Mouse (Mus musculus) spleen, postnatal 4 days (tissue): ENCODE measurements around the gene Rnf130.
A peak's percentile ranks its signal among the peaks of the same experiment; 100 is the strongest.

ENCODE experiments used
- DNase-seq, 2 experiments: peaks; one replicate each; pipeline ENCODE4 v3.0.0; 2022; ENCODE audit warnings: low spot score in 2 of 2

Gene Rnf130

GRCm38 (mm10) chr11:50024833-50025720, at the start of gene Rnf130:
Gene Rnf130, plus strand, starts transcription at chr11:50025346.
- DNase-seq: peak; percentile 92 to 97

GRCm38 (mm10) chr11:49977963-49978568, 47.1 kb upstream of the Rnf130 start:
- DNase-seq: no peak

GRCm38 (mm10) chr11:49978935-49979334, 46.2 kb upstream of the Rnf130 start:
- DNase-seq: no peak

GRCm38 (mm10) chr11:49980681-49981235, 44.4 kb upstream of the Rnf130 start:
- no peak for DNase-seq

GRCm38 (mm10) chr11:49981321-49981963, 43.7 kb upstream of the Rnf130 start:
- peak in 1 of 2 experiments; percentile 48 for DNase-seq

- no peak for DNase-seq
These were observed 43.1 kb upstream of the Rnf130 start for GRCm38 (mm10) chr11:49982094-49982493.

- no peak for DNase-seq
These were observed 42.3 kb upstream of the Rnf130 start for GRCm38 (mm10) chr11:49982881-49983280.

GRCm38 (mm10) chr11:49983875-49984552, 41.1 kb upstream of the Rnf130 start:
- no peak for DNase-seq

GRCm38 (mm10) chr11:49985009-49985408, 40.1 kb upstream of the Rnf130 start:
- DNase-seq: peak in 1 of 2 experiments; percentile 35

- peak; percentile 70 to 87 for DNase-seq
These were observed 38.7 kb upstream of the Rnf130 start for GRCm38 (mm10) chr11:49986277-49987036.

GRCm38 (mm10) chr11:49994536-49994935, 30.6 kb upstream of the Rnf130 start:
- DNase-seq: no peak

GRCm38 (mm10) chr11:49996398-49996797, 28.7 kb upstream of the Rnf130 start:
- DNase-seq: no peak

GRCm38 (mm10) chr11:49997321-49997720, 27.8 kb upstream of the Rnf130 start:
- no peak for DNase-seq

- DNase-seq: no peak
These were observed 22.3 kb upstream of the Rnf130 start for GRCm38 (mm10) chr11:50002853-50003252.

GRCm38 (mm10) chr11:50007776-50008175, 17.4 kb upstream of the Rnf130 start:
- no peak for DNase-seq

GRCm38 (mm10) chr11:50008231-50008630, 16.9 kb upstream of the Rnf130 start:
- no peak for DNase-seq

- DNase-seq: no peak
These were observed 12.1 kb upstream of the Rnf130 start for GRCm38 (mm10) chr11:50013016-50013415.

GRCm38 (mm10) chr11:50016503-50016902, 8.6 kb upstream of the Rnf130 start:
- no peak for DNase-seq

- no peak for DNase-seq
These were observed 7.6 kb upstream of the Rnf130 start for GRCm38 (mm10) chr11:50017511-50017910.

- no peak for DNase-seq
These were observed 6.3 kb upstream of the Rnf130 start for GRCm38 (mm10) chr11:50018848-50019247.

- DNase-seq: no peak
These were observed 3.1 kb upstream of the Rnf130 start for GRCm38 (mm10) chr11:50022085-50022484.
